Mouse (Mus musculus) forebrain, postnatal 0 days (tissue): ENCODE measurements around the gene Zg16. TPM values are rescaled to one million over a fixed set of nuclear protein-coding genes. Genes with fewer than 3 reads are reported as not detected.

Experiments
- ATAC-seq: fragments of 200-750 bp; cut with Nextera tagmentation; 2 replicates; pipeline ENCODE4 v1.8.0; 2017; ENCODE audit warnings: mild to moderate bottlenecking, moderate library complexity
- DNase-seq: peaks from one replicate; pipeline ENCODE4 v3.0.0-alpha.2; 2015
- H3K27ac ChIP-seq: fragments of 300-500 bp; sonication (generic); 2 replicates; pipeline ENCODE4 v1.5.1; 2014; ENCODE audit warnings: low read depth, mild to moderate bottlenecking, antibody characterized with exemption, low read length, moderate library complexity, mixed read lengths
- H3K27me3 ChIP-seq: fragments of 300-500 bp; sonication (generic); 2 replicates; pipeline ENCODE4 v1.6.1; 2014; ENCODE audit warnings: mild to moderate bottlenecking, low read length, mixed read lengths; ENCODE audit not compliant: insufficient read depth
- H3K36me3 ChIP-seq: fragments of 300-500 bp; sonication (generic); 2 replicates; pipeline ENCODE4 v1.6.1; 2014; ENCODE audit warnings: mild to moderate bottlenecking, moderate library complexity; ENCODE audit not compliant: insufficient read depth
- H3K4me1 ChIP-seq: fragments of 300-500 bp; sonication (generic); 2 replicates; pipeline ENCODE4 v1.6.1; 2014; ENCODE audit warnings: antibody characterized with exemption; ENCODE audit not compliant: insufficient read depth
- H3K4me2 ChIP-seq: fragments of 300-500 bp; sonication (generic); 2 replicates; pipeline ENCODE4 v1.6.1; 2014; ENCODE audit warnings: low read depth, mild to moderate bottlenecking, moderate library complexity
- H3K4me3 ChIP-seq: fragments of 300-500 bp; sonication (generic); 2 replicates; pipeline ENCODE4 v1.5.1; 2014; ENCODE audit warnings: low read depth, low read length, mixed read lengths
- H3K9ac ChIP-seq: fragments of 300-500 bp; sonication (generic); 2 replicates; pipeline ENCODE4 v1.6.1; 2014; ENCODE audit warnings: mild to moderate bottlenecking
- H3K9me3 ChIP-seq: fragments of 300-500 bp; sonication (generic); 2 replicates; pipeline ENCODE4 v1.6.1; 2016; ENCODE audit warnings: low read length
- CTCF ChIP-seq: sonication (generic); IDR thresholded peaks from 2 replicates; pipeline ENCODE4 v1.5.1; 2016; ENCODE audit warnings: antibody characterized with exemption, control low read depth, low read depth
- WGBS: fragments of 180-500 bp; shearing (Covaris S2); extraction: QIAGEN DNeasy Blood & Tissue Kit; methylation state at CpG from one replicate; pipeline ENCODE4 v1.1.7; 2014; 5-methylcytosine and 5-hydroxymethylcytosine counted together
- polyA plus RNA-seq: library from polyadenylated mRNA; unstranded; fragments of >200 nt; fragmentation: Nextera tagmentation; extraction: Ambion mirVana; gene quantifications from 2 replicates; pipeline ENCODE4 v1.2.1, GENCODE M21; 2015
- total RNA-seq: library from RNA; depleted of rRNA; stranded (reverse); fragments of >200 nt; gene quantifications from 2 replicates; pipeline ENCODE4 v1.2.3, GENCODE M21; 2014

Zg16 gene
- total and polyA plus RNA-seq, 2 experiments from 2014 or later, result not detected

- TF ChIP-seq CTCF, result no peak
- H3K9me3 ChIP-seq, result no peaks in the 10 kb centered on the region
- no peak overlapping the region for H3K9ac ChIP-seq
- H3K4me3 ChIP-seq, result no peak overlapping the region
- no peak overlapping the region for H3K4me2 ChIP-seq
- no peaks in the 10 kb centered on the region for H3K4me1 ChIP-seq
- ATAC-seq (no peak), DNase-seq (no peak)
- H3K27me3 ChIP-seq, result peaks cover 12% of the 10 kb centered on the region; the same call in 1 of the 2 replicates
- 12% methylated on average over 21 of the region's 21 CpGs for WGBS
- no peaks in the 10 kb centered on the region for H3K36me3 ChIP-seq
- H3K27ac ChIP-seq, result no peak overlapping the region
Observed at GRCm38 (mm10) chr7:127121061-127121910, 34.2 kb upstream of the Zg16 start.

DNA sequence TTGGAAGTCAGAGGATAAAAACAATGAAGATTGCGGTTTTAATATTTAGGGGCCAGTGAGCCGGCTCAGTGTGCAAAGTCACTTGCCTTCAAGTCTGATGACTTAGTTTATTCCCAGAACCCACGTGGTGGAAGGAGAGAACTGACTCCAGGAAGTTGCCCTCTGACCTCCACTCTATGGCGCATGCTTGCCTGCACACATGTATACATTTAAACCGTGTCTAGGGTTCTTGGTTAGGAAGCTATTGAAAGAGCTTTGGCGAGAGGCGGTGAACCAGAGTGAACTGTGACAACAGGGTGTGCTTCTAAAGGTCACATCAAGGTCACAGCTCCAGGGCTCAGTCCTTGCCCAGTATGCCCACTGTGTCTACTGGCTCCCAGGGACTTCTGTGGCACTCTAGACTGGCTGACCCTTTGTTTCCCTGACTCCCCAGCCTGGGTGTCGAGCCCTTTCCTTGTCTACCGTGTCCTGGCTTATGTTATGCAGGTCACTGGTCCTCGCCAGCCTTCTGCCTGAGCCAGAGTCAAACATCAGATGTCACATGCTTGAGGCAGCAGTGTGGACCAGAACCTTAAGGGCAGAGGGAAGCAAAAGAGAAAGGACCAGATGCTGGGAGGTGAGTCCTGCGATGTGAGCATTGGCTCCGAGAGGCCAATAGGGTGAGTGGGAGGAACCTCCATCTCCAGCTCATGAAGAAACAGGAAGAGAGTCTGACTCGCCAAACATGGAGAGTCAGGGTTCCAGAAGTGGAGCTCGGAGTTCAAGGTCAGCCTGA, 31.7 kb upstream of the Zg16 start:
- no peak overlapping the region for H3K9ac ChIP-seq
- no peak for TF ChIP-seq CTCF
- H3K4me1 ChIP-seq, result no peaks in the 10 kb centered on the region
- no peaks in the 10 kb centered on the region for H3K36me3 ChIP-seq
- ATAC-seq (no peak), DNase-seq (no peak)
- H3K27me3 ChIP-seq, result peaks cover 12% of the 10 kb centered on the region; the same call in 1 of the 2 replicates
- 61% methylated on average over 14 of the region's 14 CpGs for WGBS
- no peak overlapping the region for H3K27ac ChIP-seq
- no peak overlapping the region for H3K4me3 ChIP-seq
- H3K4me2 ChIP-seq, result no peak overlapping the region
- H3K9me3 ChIP-seq, result no peaks in the 10 kb centered on the region

DNA sequence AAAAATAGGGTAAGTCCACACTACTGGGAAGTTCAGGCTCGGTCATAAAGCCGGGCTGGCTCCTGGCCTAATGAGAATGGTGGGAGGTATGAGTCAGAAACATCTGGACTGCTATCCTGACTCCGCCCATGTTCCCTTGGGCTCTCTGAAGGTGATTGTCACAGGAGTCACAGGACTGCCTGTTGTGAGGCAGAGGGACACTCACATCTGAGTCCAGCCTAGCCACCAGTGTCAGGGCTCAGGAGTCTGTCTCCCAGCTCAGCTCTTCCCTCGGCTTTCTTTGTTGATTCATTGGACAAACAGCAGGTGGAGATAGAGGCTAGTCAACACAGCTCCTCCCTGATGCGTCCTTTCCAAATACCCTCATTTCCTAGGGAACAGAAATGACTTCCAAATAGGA, 30.8 kb upstream of the Zg16 start:
- Histone ChIP-seq H3K27me3 (peaks cover 12% of the 10 kb centered on the region; the same call in 1 of the 2 replicates), H3K4me1 (no peaks in the 10 kb centered on the region), H3K4me2 (no peak overlapping the region), H3K9me3 (no peaks in the 10 kb centered on the region), H3K4me3 (no peak overlapping the region), H3K36me3 (no peaks in the 10 kb centered on the region), H3K9ac (no peak overlapping the region), H3K27ac (no peak overlapping the region)
- 56% methylated on average over 5 of the region's 5 CpGs for whole genome bisulfite sequencing
- ATAC-seq, result 0 out of 2 replicates have a peak, but pooled peaks have one; percentile 18
- TF ChIP-seq CTCF, result peak; percentile 54
- DNase-seq, result no peak

DNA sequence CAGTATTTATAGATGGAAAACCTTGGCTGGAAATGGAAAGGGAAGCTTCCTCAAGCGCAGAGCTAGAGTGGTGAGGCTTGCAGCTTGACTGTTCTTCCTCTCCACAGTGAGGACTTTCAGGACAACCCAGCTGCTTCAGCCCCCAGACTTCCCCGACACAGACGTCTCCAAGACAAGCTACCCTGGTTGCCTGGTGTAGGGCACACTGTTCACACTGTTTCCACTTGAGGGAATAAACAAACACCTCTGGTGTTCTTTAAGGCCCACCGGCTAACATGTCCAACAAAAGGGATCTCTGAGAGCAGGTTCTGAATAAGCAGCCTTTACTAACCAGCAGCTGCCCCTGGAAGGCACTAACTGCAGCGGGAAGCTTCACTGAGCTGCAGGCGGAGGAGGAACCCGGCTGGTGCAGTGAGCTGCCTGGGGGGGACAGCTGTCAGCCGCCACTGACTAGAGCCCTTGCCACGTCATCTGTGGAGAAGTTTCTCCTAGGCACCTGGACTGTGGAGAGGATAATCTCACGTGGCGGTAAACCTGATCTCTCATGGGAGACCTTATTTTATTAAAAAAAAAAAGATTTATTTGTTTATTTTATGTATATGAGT, 29.3 kb upstream of the Zg16 start:
- H3K4me2 ChIP-seq, result no peak overlapping the region
- no peak for TF ChIP-seq CTCF
- peaks cover 8% of the 10 kb centered on the region; the same call in 1 of the 2 replicates for H3K27me3 ChIP-seq
- ATAC-seq, result peak; percentile 42
- no peak for DNase-seq
- no peaks in the 10 kb centered on the region for H3K9me3 ChIP-seq
- no peaks in the 10 kb centered on the region for H3K4me1 ChIP-seq
- no peaks in the 10 kb centered on the region for H3K36me3 ChIP-seq
- H3K9ac ChIP-seq, result no peak overlapping the region
- 49% methylated on average over 11 of the region's 11 CpGs for WGBS
- no peak overlapping the region for H3K4me3 ChIP-seq
- no peak overlapping the region for H3K27ac ChIP-seq

DNA sequence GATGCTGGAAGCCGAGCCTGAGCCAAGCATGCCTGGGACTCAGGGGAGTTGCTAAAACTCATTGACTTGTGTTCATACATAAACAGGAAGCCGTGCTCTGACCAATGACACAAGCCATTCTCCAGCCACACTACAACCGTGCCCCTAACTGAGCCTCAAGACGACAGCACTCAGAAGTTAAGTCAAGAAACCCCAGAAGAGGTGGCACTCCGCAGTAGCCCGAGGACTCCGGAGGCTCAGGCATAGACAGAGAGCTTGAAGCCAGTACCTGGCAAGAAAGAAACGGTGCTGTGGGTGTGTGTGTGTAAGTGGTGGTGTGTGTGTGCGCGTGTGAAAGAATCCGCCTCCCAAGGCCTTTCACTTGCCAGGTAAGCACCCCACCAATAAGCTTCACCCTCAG, 27.8 kb upstream of the Zg16 start:
- no peaks in the 10 kb centered on the region for H3K36me3 ChIP-seq
- WGBS, result 86% methylated on average over 11 of the region's 11 CpGs
- ATAC-seq (no peak), DNase-seq (no peak)
- H3K4me1 ChIP-seq, result no peaks in the 10 kb centered on the region
- no peaks in the 10 kb centered on the region for H3K9me3 ChIP-seq
- H3K9ac ChIP-seq, result no peak overlapping the region
- TF ChIP-seq CTCF, result no peak
- H3K4me2 ChIP-seq, result no peak overlapping the region
- no peak overlapping the region for H3K27ac ChIP-seq
- H3K27me3 ChIP-seq, result no peaks in the 10 kb centered on the region
- no peak overlapping the region for H3K4me3 ChIP-seq

DNA sequence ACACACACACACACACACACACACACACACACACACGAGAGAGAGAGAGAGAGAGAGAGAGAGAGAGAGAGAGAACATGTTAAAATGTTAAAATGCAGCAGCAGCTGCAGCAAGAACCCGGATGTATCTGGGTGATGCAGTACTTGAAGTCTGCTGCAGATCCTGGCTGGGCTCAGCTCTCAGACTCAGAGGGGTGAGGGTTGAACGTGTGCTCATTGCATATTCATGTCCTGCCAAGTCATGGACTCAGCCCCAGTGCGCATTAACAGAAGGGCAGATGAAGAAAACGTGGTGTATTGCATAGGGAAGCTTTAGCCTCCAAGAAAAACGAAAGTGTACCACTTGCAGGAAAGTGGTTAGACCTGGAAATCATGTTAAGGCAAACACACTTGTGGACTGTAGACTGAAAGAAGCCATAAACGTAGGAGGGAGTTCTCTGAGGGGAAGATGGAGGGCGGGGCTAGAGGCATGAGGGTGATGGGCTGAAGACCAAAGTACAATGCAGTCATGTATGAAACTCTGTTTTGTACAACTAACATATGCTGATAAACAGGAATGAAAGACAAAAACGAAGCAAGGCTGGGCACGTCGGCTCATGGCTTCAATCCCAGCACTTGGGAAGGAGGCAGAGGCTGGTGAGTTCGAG, 26.6 kb upstream of the Zg16 start:
- no peaks in the 10 kb centered on the region for H3K27me3 ChIP-seq
- H3K4me2 ChIP-seq, result no peak overlapping the region
- peak; percentile 47; the same call in 1 of the 2 replicates for ATAC-seq
- no peak overlapping the region for H3K4me3 ChIP-seq
- TF ChIP-seq CTCF, result no peak
- H3K4me1 ChIP-seq, result no peaks in the 10 kb centered on the region
- H3K9me3 ChIP-seq, result no peaks in the 10 kb centered on the region
- peak; percentile 59 for DNase-seq
- H3K36me3 ChIP-seq, result no peaks in the 10 kb centered on the region
- H3K27ac ChIP-seq, result no peak overlapping the region
- peak overlapping the region; percentile 14; the same call in 1 of the 2 replicates for H3K9ac ChIP-seq
- WGBS, result 44% methylated on average over 11 of the region's 12 CpGs
